ENCODE assay signal across 13 mouse cellular contexts in the genomic region with DNA sequence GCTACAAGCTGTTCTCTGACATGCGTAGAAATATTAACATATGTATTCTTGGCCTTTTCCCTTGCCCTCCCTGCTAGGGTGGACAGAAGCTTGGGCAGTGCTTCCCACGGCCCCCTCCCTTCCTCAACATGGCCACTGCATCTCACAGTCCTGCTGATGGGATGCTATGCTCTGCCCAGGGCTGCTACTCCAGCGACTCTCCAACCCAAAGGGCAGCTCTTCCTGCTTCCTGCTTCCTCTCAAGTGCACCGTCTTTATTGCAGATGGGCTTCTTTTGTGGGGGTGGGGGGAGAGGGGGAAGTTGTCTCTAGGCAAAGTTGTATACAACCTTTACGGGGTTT. TPM values are rescaled to one million over a fixed set of nuclear protein-coding genes. Genes with fewer than 3 reads are reported as not detected.
DNase-seq lines count a peak whose midpoint lies in the region; ATAC-seq and TF ChIP-seq lines count a peak whose summit lies in the region.
"Had no signal": no experiment of that assay in that cellular context is flagged by ENCODE, and none has a peak within 500 bp of the region (broad histone marks: within the 10 kb centered on the region; RNA-seq: fewer than 3 reads in every experiment).

No protein-coding gene starts in this region.

- peaks cover 12% of the 10 kb centered on the region for H3K4me1 ChIP-seq in forebrain, embryonic 12.5 days
- H3K4me1 ChIP-seq in forebrain, embryonic 16.5 days (replicated peaks; ENCODE audit: control insufficient read depth, insufficient read depth, low read length): peaks cover 11% of the 10 kb centered on the region
- peaks cover 21% of the 10 kb centered on the region for H3K4me1 ChIP-seq in embryonic facial prominence, embryonic 13.5 days
- H3K4me1 ChIP-seq in hindbrain, postnatal 0 days (ENCODE audit: insufficient read depth, low read length): peaks cover 10% of the 10 kb centered on the region; the same call in 1 of the 2 replicates
- peaks cover 10% of the 10 kb centered on the region; the same call in 1 of the 2 replicates for H3K4me1 ChIP-seq in midbrain, embryonic 16.5 days (ENCODE audit: control insufficient read depth, insufficient read depth, low read length)
- H3K4me1 ChIP-seq: heart, embryonic 10.5 days; megakaryocyte, embryonic 14.5 days had no signal

- no peaks in the 10 kb centered on the region for H3K27me3 ChIP-seq in forebrain, embryonic 12.5 days
- no peaks in the 10 kb centered on the region for H3K27me3 ChIP-seq in forebrain, embryonic 16.5 days (replicated peaks; ENCODE audit: control insufficient read depth, insufficient read depth, low read length)
- H3K27me3 ChIP-seq in embryonic facial prominence, embryonic 13.5 days: no peaks in the 10 kb centered on the region
- H3K27me3 ChIP-seq in hindbrain, postnatal 0 days (ENCODE audit: insufficient read depth, low read length): no peaks in the 10 kb centered on the region
- H3K27me3 ChIP-seq in midbrain, embryonic 16.5 days (ENCODE audit: control insufficient read depth, insufficient read depth, low read depth, low read length): no peaks in the 10 kb centered on the region

- WGBS in forebrain, embryonic 12.5 days: 66% methylated on average over 5 of the region's 5 CpGs
- WGBS in forebrain, embryonic 16.5 days: 57% methylated on average over 5 of the region's 5 CpGs
- WGBS in embryonic facial prominence, embryonic 13.5 days: 29% methylated on average over 5 of the region's 5 CpGs
- 40% methylated on average over 5 of the region's 5 CpGs for WGBS in hindbrain, postnatal 0 days
- WGBS in midbrain, embryonic 16.5 days: 43% methylated on average over 5 of the region's 5 CpGs

- no peak for DNase-seq in hindbrain, postnatal 0 days (ENCODE audit: low spot score)
- no peak for DNase-seq in lung, postnatal 14 days
- no peak for DNase-seq in gastrocnemius, adult 8-10 months (ENCODE audit: low spot score in 2 of 2)
- DNase-seq in frontal cortex, adult 2 months (ENCODE audit: extremely low spot score in 1 of 2, low spot score in 1 of 2): no peak
- DNase-seq: gastrocnemius, adult 2 months; kidney, postnatal 4 days; lung, adult 2 months had no signal

- no peak for TF ChIP-seq CTCF in hindbrain, postnatal 0 days (IDR thresholded peaks at IDR 0.05; ENCODE audit: low read depth)

- H3K4me3 ChIP-seq in forebrain, embryonic 12.5 days (replicated peaks): no peak overlapping the region
- H3K4me3 ChIP-seq in forebrain, embryonic 16.5 days (replicated peaks; ENCODE audit: low read length): no peak overlapping the region
- no peak overlapping the region for H3K4me3 ChIP-seq in embryonic facial prominence, embryonic 13.5 days
- no peak overlapping the region for H3K4me3 ChIP-seq in hindbrain, postnatal 0 days (ENCODE audit: low read length)
- no peak overlapping the region for H3K4me3 ChIP-seq in midbrain, embryonic 16.5 days (ENCODE audit: low read depth, low read length)
- H3K4me3 ChIP-seq: gastrocnemius, adult 2 months; heart, embryonic 10.5 days; megakaryocyte, embryonic 14.5 days had no signal

- no peak overlapping the region for H3K4me2 ChIP-seq in forebrain, embryonic 12.5 days
- no peak overlapping the region for H3K4me2 ChIP-seq in forebrain, embryonic 16.5 days (ENCODE audit: low read length)
- H3K4me2 ChIP-seq in embryonic facial prominence, embryonic 13.5 days: peak overlapping the region; percentile 30
- H3K4me2 ChIP-seq in hindbrain, postnatal 0 days (ENCODE audit: low read depth, low read length): no peak overlapping the region
- H3K4me2 ChIP-seq in midbrain, embryonic 16.5 days (ENCODE audit: low read length): no peak overlapping the region

- no peaks in the 10 kb centered on the region for H3K9me3 ChIP-seq in forebrain, embryonic 12.5 days
- H3K9me3 ChIP-seq in forebrain, embryonic 16.5 days (ENCODE audit: control insufficient read depth, low read length): no peaks in the 10 kb centered on the region
- H3K9me3 ChIP-seq in embryonic facial prominence, embryonic 13.5 days: no peaks in the 10 kb centered on the region
- no peaks in the 10 kb centered on the region for H3K9me3 ChIP-seq in hindbrain, postnatal 0 days (ENCODE audit: low read length)
- H3K9me3 ChIP-seq in midbrain, embryonic 16.5 days (replicated peaks; ENCODE audit: control insufficient read depth, low read length, poor library complexity, severe bottlenecking): no peaks in the 10 kb centered on the region
- H3K9me3 ChIP-seq: heart, embryonic 10.5 days had no signal

- H3K27ac ChIP-seq in forebrain, embryonic 12.5 days: peak overlapping the region; percentile 43; the same call in 1 of the 2 replicates
- H3K27ac ChIP-seq in forebrain, embryonic 16.5 days (ENCODE audit: low read length): no peak overlapping the region
- H3K27ac ChIP-seq in embryonic facial prominence, embryonic 13.5 days: peak overlapping the region; percentile 80; the same call in 1 of the 2 replicates
- H3K27ac ChIP-seq in hindbrain, postnatal 0 days: peak overlapping the region; percentile 62
- peak overlapping the region; percentile 73 for H3K27ac ChIP-seq in midbrain, embryonic 16.5 days (ENCODE audit: low read length)
- H3K27ac ChIP-seq: gastrocnemius, adult 2 months; heart, embryonic 10.5 days had no signal

- H3K36me3 ChIP-seq in forebrain, embryonic 12.5 days (replicated peaks): no peaks in the 10 kb centered on the region
- no peaks in the 10 kb centered on the region for H3K36me3 ChIP-seq in forebrain, embryonic 16.5 days (ENCODE audit: control insufficient read depth, insufficient read depth)
- no peaks in the 10 kb centered on the region for H3K36me3 ChIP-seq in embryonic facial prominence, embryonic 13.5 days
- no peaks in the 10 kb centered on the region for H3K36me3 ChIP-seq in hindbrain, postnatal 0 days (ENCODE audit: insufficient read depth, low read length)
- no peaks in the 10 kb centered on the region for H3K36me3 ChIP-seq in midbrain, embryonic 16.5 days (ENCODE audit: control insufficient read depth, insufficient read depth, low read length)
- H3K36me3 ChIP-seq: heart, embryonic 10.5 days had no signal

- no peak for ATAC-seq in forebrain, embryonic 12.5 days (ENCODE audit: low FRiP score)
- ATAC-seq in forebrain, embryonic 16.5 days: no peak
- no peak for ATAC-seq in embryonic facial prominence, embryonic 13.5 days (ENCODE audit: insufficient number of reproducible peaks, insufficient read depth, low FRiP score, low TSS enrichment, low read depth)
- peak; percentile 72 for ATAC-seq in hindbrain, postnatal 0 days
- peak; percentile 36; the same call in 1 of the 2 replicates for ATAC-seq in midbrain, embryonic 16.5 days

- H3K9ac ChIP-seq in forebrain, embryonic 12.5 days: no peak overlapping the region
- H3K9ac ChIP-seq in forebrain, embryonic 16.5 days (replicated peaks; ENCODE audit: low read depth, low read length): no peak overlapping the region
- H3K9ac ChIP-seq in embryonic facial prominence, embryonic 13.5 days: no peak overlapping the region
- H3K9ac ChIP-seq in hindbrain, postnatal 0 days (replicated peaks; ENCODE audit: low read length): no peak overlapping the region
- H3K9ac ChIP-seq in midbrain, embryonic 16.5 days (ENCODE audit: low read depth, low read length): no peak overlapping the region

RNA-seq across cellular contexts. Expression of a gene that starts 12.7 kb away (rescaled TPM):
- 100 and 101 TPM in 2 replicates for polyA plus RNA-seq in forebrain, embryonic 12.5 days (2016; fragmentation: Nextera tagmentation; extraction: Ambion mirVana)
- 78.2 and 79.8 TPM in 2 replicates for polyA plus RNA-seq in forebrain, embryonic 16.5 days (2015; fragmentation: Nextera tagmentation; extraction: Ambion mirVana)
- polyA plus RNA-seq in embryonic facial prominence, embryonic 13.5 days (2015; fragmentation: Nextera tagmentation; extraction: Ambion mirVana): 62.1 and 68.9 TPM in 2 replicates
- 28.7 and 30.3 TPM in 2 replicates for total RNA-seq in hindbrain, postnatal 0 days (2014; rRNA removed)
- polyA plus RNA-seq in hindbrain, postnatal 0 days (2015; fragmentation: Nextera tagmentation; extraction: Ambion mirVana): 42.7 and 45.4 TPM in 2 replicates
- 62.7 and 63.6 TPM in 2 replicates for polyA plus RNA-seq in midbrain, embryonic 16.5 days (2015; fragmentation: Nextera tagmentation; extraction: Ambion mirVana)
- 10 to 100 TPM in 3 of 4 experiments, 1 to 10 TPM in 1; 9.3 to 12.8 (median 11.1) TPM for total RNA-seq in gastrocnemius, adult 8-10 months (2022)
- 29.1 and 30.8 TPM in 2 replicates for polyA plus RNA-seq in frontal cortex, adult 2 months (2012; rRNA removed)

Comparison
In these comparisons a context has a peak if more than half of its experiments do, and no peak if none do; other contexts are left out.
1. ATAC-seq: peak in hindbrain, postnatal 0 days (single experiment) and midbrain, embryonic 16.5 days (single experiment); none in forebrain, embryonic 12.5 days (single experiment), forebrain, embryonic 16.5 days (single experiment) and embryonic facial prominence, embryonic 13.5 days (single experiment).